Mouse (Mus musculus): ENCODE data around the gene Dtx3. TPM values are rescaled to one million over a fixed set of nuclear protein-coding genes. Genes with fewer than 3 reads are reported as not detected.
"Not testable (repeated sequence)": the region's sequence is repeated elsewhere in the genome, so short reads cannot be mapped to it uniquely, and the experiment has no call there.

The Dtx3 gene
- polyA plus RNA-seq, 1 experiment from 2014 or later = 95.8 TPM

GRCm38 (mm10) chr10:127199068-127199467 is 3.5 kb upstream of the Dtx3 start:
- WGBS = 69% methylated on average over 5 of the region's 5 CpGs
- H3K36me3 ChIP-seq (ENCODE audit: control insufficient read depth, insufficient read depth, low read length) = peaks cover 51% of the 10 kb centered on the region
- H3K27me3 ChIP-seq (replicated peaks; ENCODE audit: control insufficient read depth, insufficient read depth, low read length) = no peaks in the 10 kb centered on the region
- no peak overlapping the region for H3K9ac ChIP-seq (ENCODE audit: low read length)
- ATAC-seq (replicated peaks; ENCODE audit: low FRiP score, low TSS enrichment, low read depth) (no peak), DNase-seq (ENCODE audit: low spot score) (no peak)
- H3K4me1 ChIP-seq (replicated peaks; ENCODE audit: control insufficient read depth, insufficient read depth, low read length) = peaks cover 14% of the 10 kb centered on the region
- no peak overlapping the region for H3K27ac ChIP-seq (ENCODE audit: low read depth)
- H3K4me3 ChIP-seq (ENCODE audit: low read depth, low read length) = no peak overlapping the region
- no peaks in the 10 kb centered on the region for H3K9me3 ChIP-seq (ENCODE audit: control insufficient read depth, low read length)
- H3K4me2 ChIP-seq (ENCODE audit: low read length) = no peak overlapping the region

DNA sequence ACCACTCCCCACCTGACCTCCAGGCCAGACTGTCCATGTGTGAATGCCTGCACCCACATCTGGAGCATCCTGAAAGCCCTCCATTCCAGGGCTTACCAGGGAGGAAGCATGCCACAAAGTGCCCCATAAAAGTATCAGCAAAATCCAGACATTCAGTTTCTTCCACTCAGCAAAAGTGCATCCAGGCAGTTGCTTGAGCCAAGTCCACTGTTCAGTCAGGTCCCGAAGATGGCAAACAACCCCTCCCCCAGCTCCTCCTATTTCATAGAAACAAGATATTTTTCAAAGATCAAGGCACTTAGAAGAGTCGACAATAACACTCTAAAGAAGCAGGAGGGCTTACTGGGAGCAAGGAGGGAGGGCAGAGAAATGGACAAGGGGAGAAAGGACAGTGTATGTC is 3.0 kb upstream of the Dtx3 start:
- Histone ChIP-seq H3K4me2 (ENCODE audit: low read length) (no peak overlapping the region), H3K9ac (ENCODE audit: low read length) (no peak overlapping the region), H3K9me3 (ENCODE audit: control insufficient read depth, low read length) (no peaks in the 10 kb centered on the region), H3K27me3 (replicated peaks; ENCODE audit: control insufficient read depth, insufficient read depth, low read length) (no peaks in the 10 kb centered on the region), H3K27ac (ENCODE audit: low read depth) (no peak overlapping the region), H3K36me3 (ENCODE audit: control insufficient read depth, insufficient read depth, low read length) (peaks cover 46% of the 10 kb centered on the region), H3K4me1 (replicated peaks; ENCODE audit: control insufficient read depth, insufficient read depth, low read length) (peaks cover 14% of the 10 kb centered on the region), H3K4me3 (ENCODE audit: low read depth, low read length) (no peak overlapping the region)
- 56% methylated on average over 2 of the region's 2 CpGs for WGBS
- DNase-seq (ENCODE audit: low spot score) (no peak), ATAC-seq (replicated peaks; ENCODE audit: low FRiP score, low TSS enrichment, low read depth) (no peak)

DNA sequence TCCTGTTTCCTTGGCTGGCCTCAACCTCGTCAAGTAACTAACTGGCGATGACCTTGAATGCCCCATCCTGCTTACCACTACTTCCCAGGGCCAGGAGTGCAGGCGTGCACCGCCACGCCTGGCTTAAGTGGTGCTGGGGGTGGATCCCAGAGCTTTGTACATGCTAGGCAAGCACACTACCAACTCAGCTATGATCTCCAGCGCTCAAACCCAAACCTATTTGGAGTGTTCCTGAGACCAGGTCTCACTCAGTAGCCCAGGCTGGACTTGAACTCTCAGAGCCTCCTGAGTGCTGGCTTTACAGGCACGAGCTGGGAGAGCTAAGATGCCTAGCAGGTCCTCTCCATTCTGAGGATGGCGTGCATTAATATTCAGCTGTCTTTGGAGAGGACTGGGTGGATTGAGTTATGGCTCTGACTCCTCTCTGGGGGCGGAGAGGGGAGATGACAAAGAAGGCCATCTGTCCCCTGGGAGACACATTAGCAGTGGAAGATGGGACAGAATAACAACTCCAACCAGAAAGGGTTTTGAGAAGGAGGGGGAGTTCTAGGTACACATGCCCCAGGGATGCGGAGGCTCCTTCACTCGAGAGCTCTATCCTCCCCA is 2.1 kb upstream of the Dtx3 start:
- no peak overlapping the region for H3K4me3 ChIP-seq (ENCODE audit: low read depth, low read length)
- WGBS = 89% methylated on average over 11 of the region's 11 CpGs
- DNase-seq (ENCODE audit: low spot score) (no peak), ATAC-seq (replicated peaks; ENCODE audit: low FRiP score, low TSS enrichment, low read depth) (no peak)
- peaks cover 14% of the 10 kb centered on the region for H3K4me1 ChIP-seq (replicated peaks; ENCODE audit: control insufficient read depth, insufficient read depth, low read length)
- no peak overlapping the region for H3K9ac ChIP-seq (ENCODE audit: low read length)
- H3K36me3 ChIP-seq (ENCODE audit: control insufficient read depth, insufficient read depth, low read length) = peaks cover 38% of the 10 kb centered on the region
- H3K9me3 ChIP-seq (ENCODE audit: control insufficient read depth, low read length) = no peaks in the 10 kb centered on the region
- no peaks in the 10 kb centered on the region for H3K27me3 ChIP-seq (replicated peaks; ENCODE audit: control insufficient read depth, insufficient read depth, low read length)
- H3K4me2 ChIP-seq (ENCODE audit: low read length) = no peak overlapping the region
- no peak overlapping the region for H3K27ac ChIP-seq (ENCODE audit: low read depth)

DNA sequence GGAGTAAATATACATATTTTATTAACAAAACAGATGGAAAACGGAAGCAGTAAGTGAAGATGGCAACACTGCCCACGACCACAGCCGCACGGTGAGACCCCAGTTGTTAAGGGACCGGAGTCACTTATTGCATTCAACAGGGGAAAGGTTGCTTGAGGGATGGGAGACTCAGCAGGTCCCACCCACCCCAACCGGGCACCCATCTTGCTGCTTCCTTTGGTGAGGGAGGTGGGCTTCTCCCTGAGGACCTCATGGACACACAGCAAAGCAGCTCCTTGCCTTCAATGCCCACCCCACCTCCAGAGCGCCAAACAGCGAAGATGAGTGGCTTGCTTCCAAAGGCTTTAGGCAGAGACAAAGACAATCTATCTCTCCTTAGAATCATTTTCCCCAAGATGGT is 1.6 kb upstream of the Dtx3 start:
- H3K4me3 ChIP-seq (ENCODE audit: low read depth, low read length) = no peak overlapping the region
- peaks cover 14% of the 10 kb centered on the region for H3K4me1 ChIP-seq (replicated peaks; ENCODE audit: control insufficient read depth, insufficient read depth, low read length)
- H3K4me2 ChIP-seq (ENCODE audit: low read length) = no peak overlapping the region
- H3K9me3 ChIP-seq (ENCODE audit: control insufficient read depth, low read length) = no peaks in the 10 kb centered on the region
- no peak for ATAC-seq (replicated peaks; ENCODE audit: low FRiP score, low TSS enrichment, low read depth)
- H3K9ac ChIP-seq (ENCODE audit: low read length) = no peak overlapping the region
- H3K27ac ChIP-seq (ENCODE audit: low read depth) = peak overlapping the region; percentile 89; the same call in 1 of the 2 replicates
- 88% methylated on average over 8 of the region's 8 CpGs for WGBS
- peaks cover 37% of the 10 kb centered on the region for H3K36me3 ChIP-seq (ENCODE audit: control insufficient read depth, insufficient read depth, low read length)
- no peaks in the 10 kb centered on the region for H3K27me3 ChIP-seq (replicated peaks; ENCODE audit: control insufficient read depth, insufficient read depth, low read length)
- DNase-seq (ENCODE audit: low spot score) = no peak

GRCm38 (mm10) chr10:127196392-127196791 is 864 bp upstream of the Dtx3 start:
- WGBS = 8% methylated on average over 5 of the region's 5 CpGs
- Histone ChIP-seq H3K36me3 (ENCODE audit: control insufficient read depth, insufficient read depth, low read length) (peaks cover 38% of the 10 kb centered on the region), H3K27ac (ENCODE audit: low read depth) (peak overlapping the region; percentile 89), H3K4me2 (ENCODE audit: low read length) (peak overlapping the region; percentile 93), H3K27me3 (replicated peaks; ENCODE audit: control insufficient read depth, insufficient read depth, low read length) (no peaks in the 10 kb centered on the region), H3K9ac (ENCODE audit: low read length) (peak overlapping the region; percentile 90), H3K4me3 (ENCODE audit: low read depth, low read length) (peak overlapping the region; percentile 80), H3K9me3 (ENCODE audit: control insufficient read depth, low read length) (no peaks in the 10 kb centered on the region), H3K4me1 (replicated peaks; ENCODE audit: control insufficient read depth, insufficient read depth, low read length) (peaks cover 14% of the 10 kb centered on the region)
- ATAC-seq (replicated peaks; ENCODE audit: low FRiP score, low TSS enrichment, low read depth) = peak; percentile 62
- DNase-seq (ENCODE audit: low spot score) = peak; percentile 77

- Histone ChIP-seq H3K4me1 (replicated peaks; ENCODE audit: control insufficient read depth, insufficient read depth, low read length) (peaks cover 25% of the 10 kb centered on the region), H3K9me3 (ENCODE audit: control insufficient read depth, low read length) (no peaks in the 10 kb centered on the region), H3K4me2 (ENCODE audit: low read length) (peak overlapping the region; percentile 93), H3K4me3 (ENCODE audit: low read depth, low read length) (peak overlapping the region; percentile 80), H3K27me3 (replicated peaks; ENCODE audit: control insufficient read depth, insufficient read depth, low read length) (no peaks in the 10 kb centered on the region), H3K27ac (ENCODE audit: low read depth) (peak overlapping the region; percentile 89), H3K36me3 (ENCODE audit: control insufficient read depth, insufficient read depth, low read length) (peaks cover 36% of the 10 kb centered on the region), H3K9ac (ENCODE audit: low read length) (peak overlapping the region; percentile 90)
- 9% methylated on average over 22 of the region's 22 CpGs for WGBS
- peak; percentile 37; the same call in 1 of the 2 replicates for ATAC-seq (replicated peaks; ENCODE audit: low FRiP score, low TSS enrichment, low read depth)
- DNase-seq (ENCODE audit: low spot score) = peak; percentile 62
These were observed 850 bp downstream of the Dtx3 start for GRCm38 (mm10) chr10:127194428-127195327.

- no peaks in the 10 kb centered on the region for H3K27me3 ChIP-seq (replicated peaks; ENCODE audit: control insufficient read depth, insufficient read depth, low read length)
- H3K4me2 ChIP-seq (ENCODE audit: low read length) = no peak overlapping the region
- H3K4me1 ChIP-seq (replicated peaks; ENCODE audit: control insufficient read depth, insufficient read depth, low read length) = peaks cover 25% of the 10 kb centered on the region
These were observed 2.5 kb downstream of the Dtx3 start for GRCm38 (mm10) chr10:127193011-127193410.

GRCm38 (mm10) chr10:127192057-127192328 is 3.5 kb downstream of the Dtx3 start:
- H3K4me2 ChIP-seq (ENCODE audit: low read length); ATAC-seq (replicated peaks; ENCODE audit: low FRiP score, low TSS enrichment, low read depth); H3K27me3 ChIP-seq (replicated peaks; ENCODE audit: control insufficient read depth, insufficient read depth, low read length); H3K9ac ChIP-seq (ENCODE audit: low read length); H3K9me3 ChIP-seq (ENCODE audit: control insufficient read depth, low read length); H3K4me3 ChIP-seq (ENCODE audit: low read depth, low read length); H3K27ac ChIP-seq (ENCODE audit: low read depth); DNase-seq (ENCODE audit: low spot score): not testable (repeated sequence)
- Histone ChIP-seq H3K36me3 (ENCODE audit: control insufficient read depth, insufficient read depth, low read length) (peaks cover 18% of the 10 kb centered on the region), H3K4me1 (replicated peaks; ENCODE audit: control insufficient read depth, insufficient read depth, low read length) (peaks cover 25% of the 10 kb centered on the region)
- whole genome bisulfite sequencing = 83% methylated on average over 1 of the region's 1 CpGs

More at GRCm38 (mm10) chr10:127193011-127193410, 2.5 kb downstream of the Dtx3 start:
- Histone ChIP-seq H3K27ac (ENCODE audit: low read depth) (no peak overlapping the region), H3K9ac (ENCODE audit: low read length) (no peak overlapping the region), H3K4me3 (ENCODE audit: low read depth, low read length) (no peak overlapping the region), H3K36me3 (ENCODE audit: control insufficient read depth, insufficient read depth, low read length) (peaks cover 21% of the 10 kb centered on the region), H3K9me3 (ENCODE audit: control insufficient read depth, low read length) (no peaks in the 10 kb centered on the region)
- 85% methylated on average over 9 of the region's 9 CpGs for WGBS
- ATAC-seq (replicated peaks; ENCODE audit: low FRiP score, low TSS enrichment, low read depth) (no peak), DNase-seq (ENCODE audit: low spot score) (peak; percentile 47)
